13 mouse cellular contexts compared by ENCODE assay signal in genomic region chr11:118598726-118599125, GRCm38 (mm10).
"Had no signal": no experiment of that assay in that cellular context is flagged by ENCODE, and none has a peak within 500 bp of the region (broad histone marks: within the 10 kb centered on the region; RNA-seq: fewer than 3 reads in every experiment).

No protein-coding gene starts in this region.

- H3K4me3 ChIP-seq: layer of hippocampus, adult 2 months; limb, embryonic 15.5 days; liver, embryonic 12.5 days; megakaryocyte, embryonic 14.5 days had no signal

- H3K36me3 ChIP-seq: limb, embryonic 15.5 days; liver, embryonic 12.5 days had no signal

- H3K4me1 ChIP-seq: limb, embryonic 15.5 days; liver, embryonic 12.5 days had no signal

- DNase-seq: kidney, postnatal 36 days; lung, embryonic 14.5 days; lung, postnatal 10 days; thymus, adult 18-20 months; thymus, postnatal 14 days had no signal

- ATAC-seq: liver, embryonic 12.5 days; midbrain, embryonic 16.5 days had no signal

- H3K27ac ChIP-seq: layer of hippocampus, adult 2 months; limb, embryonic 15.5 days; liver, embryonic 12.5 days; macrophage; stomach, postnatal 0 days had no signal

- H3K4me2 ChIP-seq: limb, embryonic 15.5 days; liver, embryonic 12.5 days; lung, embryonic 14.5 days; midbrain, embryonic 11.5 days had no signal

- H3K9me3 ChIP-seq: limb, embryonic 15.5 days; liver, embryonic 12.5 days; megakaryocyte, embryonic 14.5 days had no signal

- H3K9ac ChIP-seq: limb, embryonic 15.5 days; liver, embryonic 12.5 days; lung, embryonic 14.5 days had no signal
